Mouse (Mus musculus): Measurements from ENCODE around the gene 1700018F24Rik.
A peak's percentile ranks its signal among the peaks of the same experiment; 100 is the strongest.
"Not testable (repeated sequence)": the region's sequence is repeated elsewhere in the genome, so short reads cannot be mapped to it uniquely, and the experiment has no call there.

Gene 1700018F24Rik

GRCm38 (mm10) chr5:145042690-145043089, at the start of gene 1700018F24Rik:
TSS of gene 1700018F24Rik (plus strand) at chr5:145042990.
- not testable (repeated sequence) for H3K27me3 ChIP-seq (ENCODE audit: control insufficient read depth, insufficient read depth, low read length, poor library complexity, severe bottlenecking); H3K36me3 ChIP-seq (ENCODE audit: control insufficient read depth, insufficient read depth, low read length, poor library complexity, severe bottlenecking); DNase-seq (ENCODE audit: low read depth, low spot score)

- Histone ChIP-seq H3K27me3 (ENCODE audit: control insufficient read depth, insufficient read depth, low read length, poor library complexity, severe bottlenecking) (no peaks in the 10 kb centered on the region), H3K36me3 (ENCODE audit: control insufficient read depth, insufficient read depth, low read length, poor library complexity, severe bottlenecking) (no peaks in the 10 kb centered on the region)
- peak; percentile 39 for DNase-seq (ENCODE audit: low read depth, low spot score)
These were observed 44.3 kb upstream of the 1700018F24Rik start for GRCm38 (mm10) chr5:144998491-144998890.

GRCm38 (mm10) chr5:145003362-145003761, 39.4 kb upstream of the 1700018F24Rik start:
- H3K27me3 ChIP-seq (ENCODE audit: control insufficient read depth, insufficient read depth, low read length, poor library complexity, severe bottlenecking): no peaks in the 10 kb centered on the region

GRCm38 (mm10) chr5:145004495-145004894, 38.3 kb upstream of the 1700018F24Rik start:
- DNase-seq (ENCODE audit: low read depth, low spot score): no peak
- no peaks in the 10 kb centered on the region for H3K36me3 ChIP-seq (ENCODE audit: control insufficient read depth, insufficient read depth, low read length, poor library complexity, severe bottlenecking)
- no peaks in the 10 kb centered on the region for H3K27me3 ChIP-seq (ENCODE audit: control insufficient read depth, insufficient read depth, low read length, poor library complexity, severe bottlenecking)

More at GRCm38 (mm10) chr5:145003362-145003761, 39.4 kb upstream of the 1700018F24Rik start:
- H3K36me3 ChIP-seq (ENCODE audit: control insufficient read depth, insufficient read depth, low read length, poor library complexity, severe bottlenecking): no peaks in the 10 kb centered on the region
- DNase-seq (ENCODE audit: low read depth, low spot score): no peak

GRCm38 (mm10) chr5:145005596-145005995, 37.2 kb upstream of the 1700018F24Rik start:
- no peaks in the 10 kb centered on the region for H3K27me3 ChIP-seq (ENCODE audit: control insufficient read depth, insufficient read depth, low read length, poor library complexity, severe bottlenecking)
- no peaks in the 10 kb centered on the region for H3K36me3 ChIP-seq (ENCODE audit: control insufficient read depth, insufficient read depth, low read length, poor library complexity, severe bottlenecking)
- no peak for DNase-seq (ENCODE audit: low read depth, low spot score)

GRCm38 (mm10) chr5:145008878-145009659, 33.7 kb upstream of the 1700018F24Rik start:
- H3K36me3 ChIP-seq (ENCODE audit: control insufficient read depth, insufficient read depth, low read length, poor library complexity, severe bottlenecking): no peaks in the 10 kb centered on the region
- DNase-seq (ENCODE audit: low read depth, low spot score): no peak
- no peaks in the 10 kb centered on the region for H3K27me3 ChIP-seq (ENCODE audit: control insufficient read depth, insufficient read depth, low read length, poor library complexity, severe bottlenecking)

- Histone ChIP-seq H3K36me3 (ENCODE audit: control insufficient read depth, insufficient read depth, low read length, poor library complexity, severe bottlenecking) (no peaks in the 10 kb centered on the region), H3K27me3 (ENCODE audit: control insufficient read depth, insufficient read depth, low read length, poor library complexity, severe bottlenecking) (no peaks in the 10 kb centered on the region)
- DNase-seq (ENCODE audit: low read depth, low spot score): no peak
These were observed 28.5 kb upstream of the 1700018F24Rik start for GRCm38 (mm10) chr5:145014278-145014677.

GRCm38 (mm10) chr5:145016761-145017160, 26.0 kb upstream of the 1700018F24Rik start:
- DNase-seq (ENCODE audit: low read depth, low spot score); H3K36me3 ChIP-seq (ENCODE audit: control insufficient read depth, insufficient read depth, low read length, poor library complexity, severe bottlenecking); H3K27me3 ChIP-seq (ENCODE audit: control insufficient read depth, insufficient read depth, low read length, poor library complexity, severe bottlenecking): not testable (repeated sequence)

GRCm38 (mm10) chr5:145020254-145020653, 22.5 kb upstream of the 1700018F24Rik start:
- not testable (repeated sequence) for H3K36me3 ChIP-seq (ENCODE audit: control insufficient read depth, insufficient read depth, low read length, poor library complexity, severe bottlenecking); H3K27me3 ChIP-seq (ENCODE audit: control insufficient read depth, insufficient read depth, low read length, poor library complexity, severe bottlenecking); DNase-seq (ENCODE audit: low read depth, low spot score)

- not testable (repeated sequence) for H3K36me3 ChIP-seq (ENCODE audit: control insufficient read depth, insufficient read depth, low read length, poor library complexity, severe bottlenecking); H3K27me3 ChIP-seq (ENCODE audit: control insufficient read depth, insufficient read depth, low read length, poor library complexity, severe bottlenecking); DNase-seq (ENCODE audit: low read depth, low spot score)
These were observed 22.1 kb upstream of the 1700018F24Rik start for GRCm38 (mm10) chr5:145020712-145021111.

- not testable (repeated sequence) for H3K27me3 ChIP-seq (ENCODE audit: control insufficient read depth, insufficient read depth, low read length, poor library complexity, severe bottlenecking); DNase-seq (ENCODE audit: low read depth, low spot score); H3K36me3 ChIP-seq (ENCODE audit: control insufficient read depth, insufficient read depth, low read length, poor library complexity, severe bottlenecking)
These were observed 12.3 kb upstream of the 1700018F24Rik start for GRCm38 (mm10) chr5:145030476-145030875.

- not testable (repeated sequence) for DNase-seq (ENCODE audit: low read depth, low spot score); H3K27me3 ChIP-seq (ENCODE audit: control insufficient read depth, insufficient read depth, low read length, poor library complexity, severe bottlenecking); H3K36me3 ChIP-seq (ENCODE audit: control insufficient read depth, insufficient read depth, low read length, poor library complexity, severe bottlenecking)
These were observed 10.4 kb upstream of the 1700018F24Rik start, which contains the start of gene Gm4871 for GRCm38 (mm10) chr5:145032391-145032790. TSS of gene Gm4871 (minus strand) at chr5:145032754.

GRCm38 (mm10) chr5:145041628-145042027, 1.2 kb upstream of the 1700018F24Rik start:
- no peaks in the 10 kb centered on the region for H3K36me3 ChIP-seq (ENCODE audit: control insufficient read depth, insufficient read depth, low read length, poor library complexity, severe bottlenecking)
- peak; percentile 25 for DNase-seq (ENCODE audit: low read depth, low spot score)
- no peaks in the 10 kb centered on the region for H3K27me3 ChIP-seq (ENCODE audit: control insufficient read depth, insufficient read depth, low read length, poor library complexity, severe bottlenecking)

GRCm38 (mm10) chr5:145054187-145054586, 11.4 kb downstream of the 1700018F24Rik start:
- not testable (repeated sequence) for H3K36me3 ChIP-seq (ENCODE audit: control insufficient read depth, insufficient read depth, low read length, poor library complexity, severe bottlenecking); DNase-seq (ENCODE audit: low read depth, low spot score); H3K27me3 ChIP-seq (ENCODE audit: control insufficient read depth, insufficient read depth, low read length, poor library complexity, severe bottlenecking)

GRCm38 (mm10) chr5:145057907-145058306, 15.1 kb downstream of the 1700018F24Rik start:
- Histone ChIP-seq H3K27me3 (ENCODE audit: control insufficient read depth, insufficient read depth, low read length, poor library complexity, severe bottlenecking) (no peaks in the 10 kb centered on the region), H3K36me3 (ENCODE audit: control insufficient read depth, insufficient read depth, low read length, poor library complexity, severe bottlenecking) (no peaks in the 10 kb centered on the region)
- DNase-seq (ENCODE audit: low read depth, low spot score): no peak

All from splenic B cell, adult 2 months (primary cell).